ENCODE assay signal across 10 mouse cellular contexts in the genomic region with DNA sequence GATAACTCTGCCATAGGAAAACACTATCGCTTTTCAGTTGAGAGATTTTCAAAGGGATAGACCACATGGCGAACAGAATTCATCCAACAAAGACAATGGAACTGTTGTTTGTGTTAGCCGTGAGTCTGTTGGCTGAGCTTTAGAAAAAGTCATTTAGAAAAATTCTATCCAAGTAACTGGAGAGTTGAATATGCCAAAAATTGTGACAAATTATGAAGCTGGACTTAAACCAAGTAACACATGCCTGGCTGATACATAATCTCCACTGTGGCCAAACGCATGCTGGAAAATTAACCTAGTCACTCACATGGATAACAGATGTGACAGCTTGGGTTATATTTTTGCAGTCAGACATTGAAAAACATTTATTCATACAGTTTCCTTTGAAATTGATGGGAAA.
DNase-seq lines count a peak whose midpoint lies in the region; ATAC-seq and TF ChIP-seq lines count a peak whose summit lies in the region.
"Had no signal": no experiment of that assay in that cellular context is flagged by ENCODE, and none has a peak within 500 bp of the region (broad histone marks: within the 10 kb centered on the region; RNA-seq: fewer than 3 reads in every experiment).

No protein-coding gene starts in this region.

- no peak for DNase-seq in heart, postnatal 36 days
- peak; percentile 44 for DNase-seq in lung, postnatal 0 days (ENCODE audit: low spot score)
- DNase-seq in lung, adult 2 months, result no peak
- DNase-seq in embryonic facial prominence, embryonic 11.5 days (ENCODE audit: low spot score), result peak; percentile 39
- DNase-seq in skeletal muscle tissue, adult 2 months (ENCODE audit: low read depth, low spot score), result peak; percentile 59
- DNase-seq: cerebellum, adult 18-20 months; right cerebral cortex, postnatal 14 days had no signal

- H3K27me3 ChIP-seq in heart, embryonic 15.5 days, result no peaks in the 10 kb centered on the region; the same call in 1 of the 2 replicates
- no peaks in the 10 kb centered on the region for H3K27me3 ChIP-seq in lung, postnatal 0 days (replicated peaks; ENCODE audit: insufficient read depth, low read length)
- no peaks in the 10 kb centered on the region for H3K27me3 ChIP-seq in embryonic facial prominence, embryonic 11.5 days (ENCODE audit: control insufficient read depth, insufficient read depth, low read length)
- H3K27me3 ChIP-seq: neural tube, embryonic 13.5 days had no signal

- no peak for ATAC-seq in heart, embryonic 15.5 days (replicated peaks; ENCODE audit: insufficient number of reproducible peaks, insufficient read depth, low FRiP score, low read depth)
- no peak for ATAC-seq in lung, postnatal 0 days
- no peak for ATAC-seq in embryonic facial prominence, embryonic 11.5 days (replicated peaks; ENCODE audit: insufficient number of reproducible peaks, low FRiP score, low TSS enrichment, low read depth)
- ATAC-seq in activated CD4-positive, CD25-positive, alpha-beta regulatory T cell, adult 4 months, result no peak

- WGBS in heart, embryonic 15.5 days, result 54% methylated on average over 4 of the region's 4 CpGs
- 41% methylated on average over 4 of the region's 4 CpGs for WGBS in lung, postnatal 0 days
- 59% methylated on average over 4 of the region's 4 CpGs for WGBS in lung, adult 2 months
- 18% methylated on average over 4 of the region's 4 CpGs for WGBS in embryonic facial prominence, embryonic 11.5 days

- intact Hi-C loops in heart, postnatal 36 days (cut with DNase I), result no loop called here

- H3K9ac ChIP-seq in heart, embryonic 15.5 days, result no peak overlapping the region
- no peak overlapping the region for H3K9ac ChIP-seq in lung, postnatal 0 days (replicated peaks; ENCODE audit: low read depth)
- H3K9ac ChIP-seq in embryonic facial prominence, embryonic 11.5 days (replicated peaks; ENCODE audit: low read length), result no peak overlapping the region
- H3K9ac ChIP-seq: neural tube, embryonic 13.5 days had no signal

- 0 out of 2 replicates have a peak, but pooled peaks cover 6% of the 10 kb centered on the region for H3K4me1 ChIP-seq in heart, embryonic 15.5 days (replicated peaks)
- H3K4me1 ChIP-seq in lung, postnatal 0 days (ENCODE audit: insufficient read depth, low read depth, low read length), result peaks cover 14% of the 10 kb centered on the region; the same call in 1 of the 2 replicates
- peaks cover 2% of the 10 kb centered on the region for H3K4me1 ChIP-seq in lung, adult 2 months (ENCODE audit: control insufficient read depth, insufficient read depth, low read length)
- H3K4me1 ChIP-seq in embryonic facial prominence, embryonic 11.5 days (ENCODE audit: control insufficient read depth, insufficient read depth, low read length), result no peaks in the 10 kb centered on the region

- no peaks in the 10 kb centered on the region for H3K36me3 ChIP-seq in heart, embryonic 15.5 days
- H3K36me3 ChIP-seq in lung, postnatal 0 days (ENCODE audit: insufficient read depth, low read length), result no peaks in the 10 kb centered on the region
- H3K36me3 ChIP-seq in embryonic facial prominence, embryonic 11.5 days (replicated peaks; ENCODE audit: control insufficient read depth, insufficient read depth, low read depth, low read length), result no peaks in the 10 kb centered on the region
- H3K36me3 ChIP-seq: neural tube, embryonic 13.5 days had no signal

- H3K9me3 ChIP-seq in heart, embryonic 15.5 days (replicated peaks), result no peaks in the 10 kb centered on the region
- no peaks in the 10 kb centered on the region for H3K9me3 ChIP-seq in lung, postnatal 0 days (ENCODE audit: low read length)
- no peaks in the 10 kb centered on the region for H3K9me3 ChIP-seq in embryonic facial prominence, embryonic 11.5 days (replicated peaks; ENCODE audit: control insufficient read depth, low read length)
- H3K9me3 ChIP-seq: neural tube, embryonic 13.5 days had no signal

- no peak for TF ChIP-seq CTCF in lung, postnatal 0 days (IDR thresholded peaks at IDR 0.05)
- no peak for TF ChIP-seq CTCF in lung, adult 2 months (IDR thresholded peaks at IDR 0.05; ENCODE audit: insufficient read depth, low read length)

- no peak overlapping the region for H3K4me3 ChIP-seq in heart, embryonic 15.5 days
- no peak overlapping the region for H3K4me3 ChIP-seq in lung, postnatal 0 days (ENCODE audit: low read depth, low read length)
- no peak overlapping the region for H3K4me3 ChIP-seq in lung, adult 2 months (replicated peaks; ENCODE audit: extremely low read depth, low read depth, low read length)
- H3K4me3 ChIP-seq in embryonic facial prominence, embryonic 11.5 days (ENCODE audit: low read depth, low read length), result no peak overlapping the region
- H3K4me3 ChIP-seq: neural tube, embryonic 13.5 days had no signal

- no peak for TF ChIP-seq POLR2A in lung, adult 2 months (IDR thresholded peaks at IDR 0.05; ENCODE audit: borderline replicate concordance, extremely low read depth, low read depth, low read length)

- no peak for TF ChIP-seq EP300 in lung, postnatal 0 days (IDR thresholded peaks at IDR 0.05)

- no peak overlapping the region for H3K4me2 ChIP-seq in heart, embryonic 15.5 days
- no peak overlapping the region for H3K4me2 ChIP-seq in lung, postnatal 0 days (replicated peaks; ENCODE audit: low read depth, low read length)
- no peak overlapping the region for H3K4me2 ChIP-seq in embryonic facial prominence, embryonic 11.5 days (ENCODE audit: low read depth, low read length)
- H3K4me2 ChIP-seq: neural tube, embryonic 13.5 days had no signal

- H3K27ac ChIP-seq in heart, embryonic 15.5 days, result peak overlapping the region; percentile 60; the same call in 1 of the 2 replicates
- no peak overlapping the region for H3K27ac ChIP-seq in lung, postnatal 0 days (ENCODE audit: low read length)
- H3K27ac ChIP-seq in embryonic facial prominence, embryonic 11.5 days (replicated peaks; ENCODE audit: low read depth, low read length), result no peak overlapping the region
- H3K27ac ChIP-seq: neural tube, embryonic 13.5 days had no signal

Comparison
In these comparisons a context has a peak if more than half of its experiments do, and no peak if none do; other contexts are left out.
1. DNase-seq: peak in lung, postnatal 0 days (single experiment), embryonic facial prominence, embryonic 11.5 days (single experiment) and skeletal muscle tissue, adult 2 months (single experiment); none in heart, postnatal 36 days (0 of 2) and lung, adult 2 months (single experiment).